Mouse (Mus musculus) lung, postnatal 0 days (tissue): Measurements from ENCODE around the gene Tma7. TPM values are rescaled to one million over a fixed set of nuclear protein-coding genes. Genes with fewer than 3 reads are reported as not detected.

Experiments used
- ATAC-seq: fragments of 200-750 bp; cut with Nextera tagmentation; 2 replicates; pipeline ENCODE4 v1.8.0; 2017; ENCODE audit warnings: moderate library complexity
- DNase-seq: peaks from one replicate; pipeline ENCODE4 v3.0.0-alpha.2; 2016; ENCODE audit warnings: low spot score
- H3K27ac ChIP-seq: fragments of 300-500 bp; sonication (generic); 2 replicates; pipeline ENCODE4 v1.5.1; 2014; ENCODE audit warnings: antibody characterized with exemption, mild to moderate bottlenecking, low read length, mixed read lengths
- H3K27me3 ChIP-seq: fragments of 300-500 bp; sonication (generic); replicated peaks from 2 replicates; pipeline ENCODE4 v1.6.1; 2014; ENCODE audit warnings: low read length, mixed read lengths; ENCODE audit not compliant: insufficient read depth
- H3K36me3 ChIP-seq: fragments of 300-500 bp; sonication (generic); 2 replicates; pipeline ENCODE4 v1.6.1; 2014; ENCODE audit warnings: low read length, mixed read lengths; ENCODE audit not compliant: insufficient read depth
- H3K4me1 ChIP-seq: fragments of 300-500 bp; sonication (generic); 2 replicates; pipeline ENCODE4 v1.6.1; 2014; ENCODE audit warnings: antibody characterized with exemption, low read depth, low read length, mixed read lengths; ENCODE audit not compliant: insufficient read depth
- H3K4me2 ChIP-seq: fragments of 300-500 bp; sonication (generic); replicated peaks from 2 replicates; pipeline ENCODE4 v1.6.1; 2014; ENCODE audit warnings: low read depth, mild to moderate bottlenecking, low read length, moderate library complexity, mixed read lengths
- H3K4me3 ChIP-seq: fragments of 300-500 bp; sonication (generic); 2 replicates; pipeline ENCODE4 v1.5.1; 2014; ENCODE audit warnings: low read depth, low read length
- H3K9ac ChIP-seq: fragments of 300-500 bp; sonication (generic); replicated peaks from 2 replicates; pipeline ENCODE4 v1.6.1; 2014; ENCODE audit warnings: low read depth, mild to moderate bottlenecking
- H3K9me3 ChIP-seq: fragments of 300-500 bp; sonication (generic); 2 replicates; pipeline ENCODE4 v1.6.1; 2016; ENCODE audit warnings: low read length, mixed read lengths
- CTCF ChIP-seq: IDR thresholded peaks from 2 replicates; pipeline ENCODE4 v1.5.1; 2016; ENCODE audit warnings: antibody characterized with exemption, mild to moderate bottlenecking
- EP300 ChIP-seq: IDR thresholded peaks from 2 replicates; pipeline ENCODE4 v1.6.1; 2016; ENCODE audit warnings: antibody characterized with exemption, mild to moderate bottlenecking, control low read depth
- WGBS: fragments of 180-500 bp; shearing (Covaris S2); extraction: QIAGEN DNeasy Blood & Tissue Kit; methylation state at CpG from one replicate; pipeline ENCODE4 v1.1.7; 2014; 5-methylcytosine and 5-hydroxymethylcytosine counted together
- polyA plus RNA-seq: library from polyadenylated mRNA; unstranded; fragments of >200 nt; fragmentation: Nextera tagmentation; extraction: Ambion mirVana; gene quantifications from 2 replicates; pipeline ENCODE4 v1.2.1, GENCODE M21; 2015

The Tma7 gene
- polyA plus RNA-seq, 1 experiment from 2014 or later = 375 TPM

DNA sequence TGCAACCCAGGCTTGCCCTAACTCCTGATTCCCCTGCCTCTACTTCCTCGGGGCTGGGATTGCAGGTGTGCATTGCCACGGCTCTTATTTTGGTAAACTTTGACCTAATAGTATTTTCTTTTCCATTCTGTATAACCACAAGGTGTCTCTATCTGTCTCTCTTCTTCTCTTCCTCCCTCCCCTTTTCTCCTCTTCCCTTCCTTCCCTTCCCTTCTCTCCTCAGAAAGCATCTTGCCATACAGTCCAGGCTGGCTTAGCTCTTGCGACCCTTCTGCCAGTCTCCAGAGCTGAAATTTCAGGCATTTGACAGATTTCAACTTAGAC lies 31.8 kb downstream of the Tma7 start:
- no peak for TF ChIP-seq CTCF
- no peak for TF ChIP-seq EP300
- no peak for DNase-seq
- peaks cover 13% of the 10 kb centered on the region; the same call in 1 of the 2 replicates for H3K36me3 ChIP-seq
- H3K27ac ChIP-seq = no peak overlapping the region
- no peak overlapping the region for H3K4me2 ChIP-seq
- H3K9ac ChIP-seq = no peak overlapping the region
- H3K27me3 ChIP-seq = no peaks in the 10 kb centered on the region
- WGBS = 63% methylated on average over 3 of the region's 3 CpGs
- ATAC-seq = no peak
- peaks cover 7% of the 10 kb centered on the region; the same call in 1 of the 2 replicates for H3K4me1 ChIP-seq
- no peaks in the 10 kb centered on the region for H3K9me3 ChIP-seq
- H3K4me3 ChIP-seq = no peak overlapping the region

- H3K9ac ChIP-seq = no peak overlapping the region
- peaks cover 13% of the 10 kb centered on the region; the same call in 1 of the 2 replicates for H3K36me3 ChIP-seq
- ATAC-seq (no peak), DNase-seq (no peak)
- no peak overlapping the region for H3K27ac ChIP-seq
- H3K4me2 ChIP-seq = no peak overlapping the region
- H3K27me3 ChIP-seq = no peaks in the 10 kb centered on the region
- no peak overlapping the region for H3K4me3 ChIP-seq
- H3K9me3 ChIP-seq = no peaks in the 10 kb centered on the region
- TF ChIP-seq CTCF (no peak), EP300 (no peak)
- peaks cover 3% of the 10 kb centered on the region; the same call in 1 of the 2 replicates for H3K4me1 ChIP-seq
- WGBS = 82% methylated on average over 9 of the region's 9 CpGs
These were observed 32.3 kb downstream of the Tma7 start for GRCm38 (mm10) chr9:109049996-109050673.

DNA sequence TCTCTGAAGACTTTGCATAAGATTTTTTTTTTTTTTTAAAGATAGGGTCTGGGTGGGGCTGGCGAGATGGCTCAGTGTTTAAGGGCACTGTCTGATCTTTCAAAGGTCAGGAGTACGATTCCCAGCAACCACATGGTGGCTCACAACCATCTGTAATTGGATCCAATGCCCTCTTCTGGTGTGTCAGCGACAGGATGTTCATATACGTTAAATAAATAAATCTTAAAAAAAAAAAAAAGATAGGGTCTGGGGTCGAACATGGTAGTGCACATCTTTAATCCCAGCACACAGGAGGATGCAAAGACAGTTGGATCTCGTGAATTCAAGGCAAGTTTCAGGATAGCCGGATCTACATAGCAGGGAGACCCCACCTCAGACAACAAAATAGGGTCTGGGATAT lies 33.1 kb downstream of the Tma7 start:
- H3K4me2 ChIP-seq = no peak overlapping the region
- no peak overlapping the region for H3K27ac ChIP-seq
- H3K27me3 ChIP-seq = no peaks in the 10 kb centered on the region
- H3K4me1 ChIP-seq = no peaks in the 10 kb centered on the region
- 63% methylated on average over 7 of the region's 7 CpGs for WGBS
- H3K9me3 ChIP-seq = no peaks in the 10 kb centered on the region
- ATAC-seq (no peak), DNase-seq (no peak)
- H3K9ac ChIP-seq = no peak overlapping the region
- H3K36me3 ChIP-seq = peaks cover 13% of the 10 kb centered on the region; the same call in 1 of the 2 replicates
- no peak for TF ChIP-seq EP300
- no peak for TF ChIP-seq CTCF
- no peak overlapping the region for H3K4me3 ChIP-seq

DNA sequence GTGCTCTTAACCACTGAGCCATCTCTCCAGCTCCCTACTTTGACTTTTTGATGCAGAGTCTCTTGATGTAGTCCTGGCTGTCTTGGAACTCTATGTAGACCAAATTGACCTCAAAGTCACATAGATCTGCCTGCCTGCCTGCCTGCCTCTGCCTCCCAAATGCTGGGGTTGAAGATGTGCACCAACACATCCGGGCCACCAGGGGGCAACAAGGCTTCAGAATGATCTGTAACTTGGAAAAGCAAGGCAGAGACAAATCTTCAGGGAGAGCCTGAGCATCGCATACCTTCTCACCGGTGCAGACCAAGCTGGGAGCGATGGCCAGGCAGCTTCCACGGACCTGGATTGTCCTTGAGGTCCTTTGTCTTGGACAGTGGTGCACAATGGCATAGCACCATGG lies 36.1 kb downstream of the Tma7 start:
- H3K4me3 ChIP-seq = no peak overlapping the region
- no peak overlapping the region for H3K9ac ChIP-seq
- DNase-seq (peak; percentile 57), ATAC-seq (no peak)
- H3K36me3 ChIP-seq = peaks cover 3% of the 10 kb centered on the region; the same call in 1 of the 2 replicates
- 42% methylated on average over 5 of the region's 5 CpGs for WGBS
- H3K27me3 ChIP-seq = no peaks in the 10 kb centered on the region
- no peak for TF ChIP-seq EP300
- TF ChIP-seq CTCF = peak; percentile 87
- H3K4me1 ChIP-seq = no peaks in the 10 kb centered on the region
- H3K27ac ChIP-seq = no peak overlapping the region
- no peaks in the 10 kb centered on the region for H3K9me3 ChIP-seq
- H3K4me2 ChIP-seq = no peak overlapping the region

GRCm38 (mm10) chr9:109041351-109041750 lies 41.0 kb downstream of the Tma7 start:
- no peak overlapping the region for H3K4me3 ChIP-seq
- peak overlapping the region; percentile 95 for H3K27ac ChIP-seq
- no peak overlapping the region for H3K9ac ChIP-seq
- 24% methylated on average over 7 of the region's 7 CpGs for WGBS
- DNase-seq (no peak), ATAC-seq (no peak)
- no peaks in the 10 kb centered on the region for H3K36me3 ChIP-seq
- TF ChIP-seq EP300 = no peak
- TF ChIP-seq CTCF = no peak
- H3K9me3 ChIP-seq = no peaks in the 10 kb centered on the region
- H3K27me3 ChIP-seq = no peaks in the 10 kb centered on the region
- peaks cover 18% of the 10 kb centered on the region; the same call in 1 of the 2 replicates for H3K4me1 ChIP-seq
- peak overlapping the region; percentile 78 for H3K4me2 ChIP-seq

- no peaks in the 10 kb centered on the region for H3K9me3 ChIP-seq
- 0 out of 2 replicates have a peak overlapping the region, but pooled peaks have one; percentile 12 for H3K9ac ChIP-seq
- DNase-seq (peak; percentile 86), ATAC-seq (peak; percentile 80)
- H3K4me3 ChIP-seq = peak overlapping the region; percentile 82
- peak overlapping the region; percentile 78 for H3K4me2 ChIP-seq
- H3K4me1 ChIP-seq = peaks cover 18% of the 10 kb centered on the region; the same call in 1 of the 2 replicates
- no peaks in the 10 kb centered on the region for H3K36me3 ChIP-seq
- no peaks in the 10 kb centered on the region for H3K27me3 ChIP-seq
- 41% methylated on average over 6 of the region's 6 CpGs for WGBS
- TF ChIP-seq EP300 = no peak
- TF ChIP-seq CTCF = no peak
- H3K27ac ChIP-seq = peak overlapping the region; percentile 95
These were observed 41.5 kb downstream of the Tma7 start for GRCm38 (mm10) chr9:109040906-109041305.
